Mouse (Mus musculus) stomach, adult 2 months (tissue): ENCODE measurements around the gene Slbp. TPM values are rescaled to one million over a fixed set of nuclear protein-coding genes. Genes with fewer than 3 reads are reported as not detected.

Experiments used
- polyA plus RNA-seq: library from polyadenylated mRNA; depleted of rRNA; stranded (reverse); fragments of >200 nt; gene quantifications from 2 replicates; pipeline ENCODE4 v1.2.3, GENCODE M21; 2012; rRNA removed

The Slbp gene
- polyA plus RNA-seq: 5.0 and 8.3 TPM in 2 replicates

GRCm38 (mm10) chr5:33651921-33652782 lies at the start of gene Slbp:
Gene Slbp, minus strand, starts transcription at chr5:33652574.

GRCm38 (mm10) chr5:33657787-33658663 lies 5.7 kb upstream of the Slbp start, which contains the start of the genes Tacc3 and Tmem129:
Gene Tacc3, plus strand, starts transcription at chr5:33658128.
Gene Tmem129, minus strand, starts transcription at chr5:33658416.

GRCm38 (mm10) chr5:33629301-33629987 lies 22.9 kb downstream of the Slbp start, which contains the start of the genes Fam53a and Gm9903:
Gene Fam53a, minus strand, starts transcription at chr5:33629635.
Gene Gm9903, plus strand, starts transcription at chr5:33629925.

Other genes with a start within 250 kb of the Slbp start
- not detected in 2 replicates for gene Nkx1-1, start 218.6 kb downstream of the Slbp start, polyA plus RNA-seq
- gene Fam53a, start 22.9 kb downstream of the Slbp start, polyA plus RNA-seq: 24.3 and 95.8 TPM in 2 replicates
- 0.05 and 0.17 TPM in 2 replicates for gene Gm9903, start 22.6 kb downstream of the Slbp start, polyA plus RNA-seq
- gene Tacc3, start 5.6 kb upstream of the Slbp start, polyA plus RNA-seq: 3.9 and 4.0 TPM in 2 replicates
- gene Tmem129, start 5.8 kb upstream of the Slbp start, polyA plus RNA-seq: 22.9 and 24.4 TPM in 2 replicates
- gene Fgfr3, start 69.1 kb upstream of the Slbp start, polyA plus RNA-seq: 17.5 and 17.8 TPM in 2 replicates
- 26.1 and 40.6 TPM in 2 replicates for gene Letm1, start 130.2 kb upstream of the Slbp start, polyA plus RNA-seq
- gene Nsd2, start 168.2 kb upstream of the Slbp start, polyA plus RNA-seq: 1.8 and 2.3 TPM in 2 replicates